Mouse (Mus musculus): ENCODE measurements around the gene Luc7l3. TPM values are rescaled to one million over a fixed set of nuclear protein-coding genes. Genes with fewer than 3 reads are reported as not detected.

The Luc7l3 gene
- 10 to 100 TPM; 62.7 to 73.3 TPM for total RNA-seq (2021)
- long read RNA-seq, experiment 1, transcript Luc7l3-202 (10 exons, 3,478 nt), result minor isoform, 7 of 33 reads
- long read RNA-seq, experiment 1, transcript Luc7l3-203 (11 exons, 2,050 nt), result major isoform, 9 of 33 reads
- long read RNA-seq, experiment 1, partial matches to known transcripts, result 5 of 33 reads
- long read RNA-seq, experiment 1, other reads (novel, unspliced or antisense), result 11 of 33 reads
- long read RNA-seq, experiment 2, full-length matches to known transcripts, result 17 of 27 reads
- long read RNA-seq, experiment 2, partial matches to known transcripts, result 2 of 27 reads
- long read RNA-seq, experiment 2, other reads (novel, unspliced or antisense), result 8 of 27 reads

GRCm38 (mm10) chr11:94321931-94322400 is at the start of gene Luc7l3:
Gene Luc7l3, minus strand, starts transcription at chr11:94321988.
- DNase-seq (ENCODE audit: low spot score in 2 of 2), result peak; percentile 94 to 95

GRCm38 (mm10) chr11:94370809-94371208 is 49.0 kb upstream of the Luc7l3 start:
- DNase-seq (ENCODE audit: low spot score in 2 of 2), result no peak

GRCm38 (mm10) chr11:94369981-94370380 is 48.2 kb upstream of the Luc7l3 start:
- no peak for DNase-seq (ENCODE audit: low spot score in 2 of 2)

- DNase-seq (ENCODE audit: low spot score in 2 of 2), result no peak
Observed at GRCm38 (mm10) chr11:94365340-94365739, 43.6 kb upstream of the Luc7l3 start.

- DNase-seq (ENCODE audit: low spot score in 2 of 2), result no peak
Observed at GRCm38 (mm10) chr11:94363690-94364089, 41.9 kb upstream of the Luc7l3 start.

GRCm38 (mm10) chr11:94362101-94362500 is 40.3 kb upstream of the Luc7l3 start:
- DNase-seq (ENCODE audit: low spot score in 2 of 2), result no peak

GRCm38 (mm10) chr11:94361166-94361870 is 39.5 kb upstream of the Luc7l3 start:
- no peak for DNase-seq (ENCODE audit: low spot score in 2 of 2)

GRCm38 (mm10) chr11:94359168-94359567 is 37.4 kb upstream of the Luc7l3 start:
- DNase-seq (ENCODE audit: low spot score in 2 of 2), result no peak

- DNase-seq (ENCODE audit: low spot score in 2 of 2), result no peak
Observed at GRCm38 (mm10) chr11:94355521-94356217, 33.9 kb upstream of the Luc7l3 start.

- no peak for DNase-seq (ENCODE audit: low spot score in 2 of 2)
Observed at GRCm38 (mm10) chr11:94351094-94351493, 29.3 kb upstream of the Luc7l3 start.

GRCm38 (mm10) chr11:94350337-94350736 is 28.5 kb upstream of the Luc7l3 start:
- DNase-seq (ENCODE audit: low spot score in 2 of 2), result no peak

GRCm38 (mm10) chr11:94349839-94350238 is 28.1 kb upstream of the Luc7l3 start:
- DNase-seq (ENCODE audit: low spot score in 2 of 2), result no peak

GRCm38 (mm10) chr11:94347063-94347575 is 25.3 kb upstream of the Luc7l3 start:
- DNase-seq (ENCODE audit: low spot score in 2 of 2), result no peak

GRCm38 (mm10) chr11:94346611-94347010 is 24.8 kb upstream of the Luc7l3 start:
- no peak for DNase-seq (ENCODE audit: low spot score in 2 of 2)

GRCm38 (mm10) chr11:94345926-94346325 is 24.1 kb upstream of the Luc7l3 start:
- DNase-seq (ENCODE audit: low spot score in 2 of 2), result no peak

- DNase-seq (ENCODE audit: low spot score in 2 of 2), result no peak
Observed at GRCm38 (mm10) chr11:94344470-94344869, 22.7 kb upstream of the Luc7l3 start.

GRCm38 (mm10) chr11:94343955-94344358 is 22.2 kb upstream of the Luc7l3 start:
- no peak for DNase-seq (ENCODE audit: low spot score in 2 of 2)

GRCm38 (mm10) chr11:94342114-94342905 is 20.5 kb upstream of the Luc7l3 start:
- no peak for DNase-seq (ENCODE audit: low spot score in 2 of 2)

GRCm38 (mm10) chr11:94340948-94341933 is 19.5 kb upstream of the Luc7l3 start:
- DNase-seq (ENCODE audit: low spot score in 2 of 2), result no peak
